Mouse (Mus musculus) 3134 (cell line): ENCODE results near the gene C1qtnf1.

Experiments used
- DNase-seq: peaks from one replicate; pipeline ENCODE4 v3.0.0-alpha.2; 2011; ENCODE audit warnings: low spot score; ENCODE audit not compliant: insufficient read length; ENCODE audit errors: extremely low read depth

Gene C1qtnf1

DNA sequence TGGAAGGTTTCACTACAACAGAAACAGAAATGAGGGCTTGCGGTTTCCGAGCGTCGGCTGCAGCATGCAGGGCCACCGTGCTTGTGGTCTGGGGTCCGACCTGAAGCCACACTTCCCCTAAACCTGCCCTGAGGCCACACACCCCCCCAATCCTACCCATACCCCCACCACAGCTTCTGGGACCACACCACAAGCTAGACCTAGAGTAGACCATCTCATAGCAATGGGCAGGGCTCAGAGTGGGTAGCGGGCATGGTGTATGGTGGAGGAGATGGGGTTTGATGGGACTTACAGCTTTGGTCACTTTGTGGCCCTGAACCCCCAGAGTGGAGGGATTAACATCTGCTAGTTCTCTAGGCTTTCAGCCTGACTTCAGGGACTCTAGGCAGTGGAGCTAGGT is 63.2 kb downstream of the C1qtnf1 start:
- no peak for DNase-seq

DNA sequence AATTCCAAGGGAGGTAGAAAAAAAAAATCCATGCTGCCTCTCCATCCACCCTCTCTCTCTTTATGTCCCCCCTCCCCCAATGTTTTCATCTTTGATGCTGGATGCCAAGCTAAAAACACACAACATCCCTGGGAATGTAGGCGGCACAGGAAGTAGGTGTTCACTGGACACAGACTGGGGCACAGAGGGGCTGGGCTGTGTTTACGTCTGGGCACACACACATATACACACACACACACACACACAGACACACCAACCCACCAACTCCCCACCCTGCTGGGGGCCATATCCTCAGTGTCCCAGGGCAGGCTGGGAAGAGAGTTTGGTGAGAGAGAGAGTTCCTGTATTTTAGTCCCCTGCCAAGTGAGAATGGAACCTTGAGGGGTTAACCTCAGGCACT is 65.5 kb downstream of the C1qtnf1 start:
- DNase-seq, result no peak

DNA sequence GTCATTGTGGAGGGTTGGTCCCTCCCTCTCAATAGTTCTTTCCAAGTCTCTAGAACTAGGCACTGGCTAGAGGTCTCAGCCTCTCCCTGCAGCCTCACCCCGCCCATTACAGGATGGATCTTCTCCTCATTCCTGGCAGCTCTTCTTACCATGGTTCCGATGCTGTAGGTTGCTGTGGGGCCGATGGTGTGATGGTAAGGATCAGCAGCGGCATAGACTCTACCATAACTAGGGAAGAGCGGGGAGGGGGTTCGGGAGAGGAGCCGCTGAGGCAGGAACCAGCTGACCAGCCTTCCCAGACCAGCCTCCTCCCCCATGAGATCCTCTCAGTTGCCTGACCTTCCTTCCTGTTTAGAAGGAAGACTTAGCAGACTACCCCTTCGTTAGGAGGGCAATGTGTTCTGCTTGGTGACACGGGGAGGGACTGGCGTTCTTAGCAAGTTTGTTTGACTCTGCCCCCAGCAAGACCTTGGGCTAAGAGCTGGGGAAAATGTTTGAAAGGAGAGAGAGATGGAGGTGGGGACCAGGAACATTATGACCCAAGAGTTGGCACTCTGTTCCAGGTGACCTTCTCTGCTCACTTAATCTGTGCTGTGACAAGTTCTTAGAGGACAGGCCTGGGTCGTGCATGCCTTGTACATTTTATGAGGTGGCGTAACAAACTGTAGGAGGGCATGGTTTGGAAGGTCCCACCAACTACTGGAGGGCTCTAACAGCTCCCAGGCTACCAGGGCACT is 66.2 kb downstream of the C1qtnf1 start:
- no peak for DNase-seq

DNA sequence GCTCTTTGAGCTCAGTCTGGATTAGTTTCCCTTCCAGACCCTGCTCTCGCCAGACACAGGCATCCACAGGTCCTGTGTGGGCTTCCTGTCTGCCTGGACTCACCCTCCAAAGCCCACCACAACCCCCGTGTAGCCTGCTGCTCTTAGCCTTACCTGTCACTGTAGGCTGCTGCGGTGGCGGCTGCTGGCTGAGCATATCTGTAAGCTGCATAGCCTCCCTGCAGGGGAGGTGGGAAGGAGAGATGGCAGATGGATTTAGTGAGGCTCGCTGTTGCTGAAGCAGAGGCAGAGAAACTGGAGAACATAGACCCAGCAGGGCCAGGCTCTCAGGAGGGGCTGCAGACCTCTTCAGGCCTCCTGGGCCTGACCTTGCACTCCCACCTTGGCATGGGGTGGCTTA is 67.1 kb downstream of the C1qtnf1 start:
- DNase-seq, result no peak

DNA sequence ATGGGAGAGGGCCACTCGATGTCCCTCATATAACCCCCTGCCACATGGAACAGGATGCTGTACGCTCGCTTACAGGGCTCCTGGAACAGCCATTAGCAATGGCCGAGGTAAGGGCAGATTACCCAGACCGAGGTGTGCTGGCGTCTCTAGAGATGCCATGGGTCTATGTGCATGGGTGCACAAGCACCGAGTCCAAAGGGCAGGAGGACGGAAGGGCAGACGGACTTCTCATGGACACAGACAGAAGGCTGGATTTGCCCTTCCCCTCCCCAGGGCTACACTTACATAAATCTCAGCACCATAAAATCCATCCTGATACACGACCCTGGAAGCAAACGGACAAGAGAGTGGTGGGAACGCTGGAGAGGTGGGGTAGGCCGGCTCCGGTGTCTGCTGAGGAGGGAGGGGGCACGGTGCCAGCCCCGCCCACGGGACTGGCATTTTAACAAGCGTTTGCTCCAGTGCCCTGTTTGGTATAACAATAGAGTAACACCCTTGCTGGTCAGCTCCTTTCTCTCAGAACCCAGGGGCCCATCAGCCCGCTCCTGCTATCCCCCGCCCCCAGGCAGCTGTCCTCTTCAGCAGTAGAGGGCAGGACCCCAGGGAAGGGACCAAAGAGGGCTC is 68.2 kb downstream of the C1qtnf1 start:
- DNase-seq, result no peak
